19 mouse cellular contexts compared by ENCODE assay signal in genomic region chr8:71504349-71504748, GRCm38 (mm10). TPM values are rescaled to one million over a fixed set of nuclear protein-coding genes. Genes with fewer than 3 reads are reported as not detected.
"Had no signal": no experiment of that assay in that cellular context is flagged by ENCODE, and none has a peak within 500 bp of the region (broad histone marks: within the 10 kb centered on the region; RNA-seq: fewer than 3 reads in every experiment).

No protein-coding gene starts in this region.

- H3K9ac ChIP-seq: liver, embryonic 15.5 days; liver, postnatal 0 days; lung, embryonic 14.5 days; midbrain, embryonic 13.5 days; midbrain, embryonic 15.5 days; neural tube, embryonic 12.5 days; stomach, embryonic 15.5 days had no signal

- ATAC-seq: liver, postnatal 0 days; midbrain, embryonic 13.5 days; midbrain, embryonic 15.5 days had no signal

- H3K27ac ChIP-seq: liver, embryonic 15.5 days; macrophage; midbrain, embryonic 13.5 days; midbrain, embryonic 15.5 days; neural tube, embryonic 12.5 days; stomach, embryonic 15.5 days; stomach, postnatal 0 days had no signal

- H3K36me3 ChIP-seq: liver, embryonic 15.5 days; midbrain, embryonic 13.5 days; midbrain, embryonic 15.5 days; neural tube, embryonic 12.5 days; stomach, embryonic 15.5 days had no signal

- H3K4me3 ChIP-seq: liver, embryonic 15.5 days; megakaryocyte, embryonic 14.5 days; midbrain, embryonic 13.5 days; midbrain, embryonic 15.5 days; neural tube, embryonic 12.5 days; stomach, embryonic 15.5 days had no signal

- DNase-seq: liver, postnatal 0 days; lung, embryonic 14.5 days; lung, postnatal 10 days; lung, postnatal 36 days; right cerebral cortex, postnatal 14 days; thymus, adult 2 months; thymus, postnatal 25 days; thymus, postnatal 4 days had no signal

- H3K4me2 ChIP-seq: liver, embryonic 15.5 days; lung, embryonic 14.5 days; midbrain, embryonic 11.5 days; midbrain, embryonic 13.5 days; midbrain, embryonic 15.5 days; neural tube, embryonic 12.5 days; stomach, embryonic 15.5 days had no signal

- H3K9me3 ChIP-seq: liver, embryonic 15.5 days; megakaryocyte, embryonic 14.5 days; midbrain, embryonic 13.5 days; midbrain, embryonic 15.5 days; neural tube, embryonic 12.5 days; stomach, embryonic 15.5 days had no signal

RNA-seq across cellular contexts. Expression of gene Plvap, which starts 7.2 kb away (rescaled TPM):
- polyA plus RNA-seq: macrophage had no signal

RNA-seq across cellular contexts. Expression of gene Ccdc194, which starts 21.2 kb away (rescaled TPM):
- polyA plus RNA-seq: liver, postnatal 0 days; macrophage; midbrain, postnatal 0 days; neural tube, embryonic 14.5 days had no signal
